Mouse (Mus musculus) spleen, adult 12 weeks (tissue): ENCODE results near the gene Doc2a.

Experiments
- DNase-seq: peaks from one replicate; pipeline ENCODE4 v3.0.0; 2022; ENCODE audit warnings: low spot score

Gene Doc2a

GRCm38 (mm10) chr7:126847116-126847420, at the start of gene Doc2a:
Doc2a (plus strand) TSS chr7:126847416.
- DNase-seq: no peak

DNA sequence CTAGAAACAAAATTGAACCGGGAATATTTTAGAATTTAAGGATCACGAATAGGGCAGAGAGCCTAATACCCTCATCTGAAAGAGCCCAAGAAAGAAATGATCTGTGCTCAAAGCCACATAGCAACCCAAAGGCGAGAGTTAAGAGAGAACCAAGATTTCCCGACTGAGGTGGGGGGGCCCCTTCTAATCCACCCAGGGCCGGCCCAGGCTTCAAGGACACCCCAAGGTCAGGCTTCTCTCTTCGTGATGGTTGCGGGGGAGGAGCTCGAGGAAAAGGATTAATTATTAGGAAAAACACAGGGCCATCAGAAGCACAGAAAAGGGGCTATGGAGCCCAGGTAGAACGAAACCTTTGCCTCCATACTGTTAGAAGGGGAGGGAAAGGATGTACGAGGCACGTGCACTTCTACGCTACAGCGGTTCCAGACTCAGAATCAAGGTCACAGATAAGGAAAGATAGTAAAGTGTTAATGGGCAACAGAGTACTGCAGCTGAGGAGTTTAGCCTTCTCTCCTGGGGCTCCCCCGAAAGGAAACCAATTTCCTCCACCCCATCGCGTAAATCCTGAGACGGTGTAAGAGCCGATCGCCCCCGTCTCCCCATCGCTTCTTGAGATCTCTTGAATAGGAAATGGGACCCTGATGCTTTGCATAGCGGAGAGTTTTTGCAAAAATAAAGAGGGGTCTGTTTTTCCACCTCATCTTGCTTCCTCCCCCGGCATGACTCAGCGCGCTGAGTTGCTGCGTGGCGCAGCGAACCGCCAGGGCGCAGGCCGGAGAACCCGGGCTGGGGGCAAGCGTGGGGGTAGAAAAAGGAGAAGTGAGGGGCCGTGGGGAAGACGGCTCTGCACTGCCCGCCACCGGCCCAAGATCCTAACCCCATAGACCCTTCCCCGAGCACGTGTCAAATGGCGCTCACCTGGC, 48.8 kb upstream of the Doc2a start:
- peak; percentile 53 for DNase-seq

- DNase-seq: peak; percentile 85
Observed at GRCm38 (mm10) chr7:126799050-126799467, 48.2 kb upstream of the Doc2a start.

DNA sequence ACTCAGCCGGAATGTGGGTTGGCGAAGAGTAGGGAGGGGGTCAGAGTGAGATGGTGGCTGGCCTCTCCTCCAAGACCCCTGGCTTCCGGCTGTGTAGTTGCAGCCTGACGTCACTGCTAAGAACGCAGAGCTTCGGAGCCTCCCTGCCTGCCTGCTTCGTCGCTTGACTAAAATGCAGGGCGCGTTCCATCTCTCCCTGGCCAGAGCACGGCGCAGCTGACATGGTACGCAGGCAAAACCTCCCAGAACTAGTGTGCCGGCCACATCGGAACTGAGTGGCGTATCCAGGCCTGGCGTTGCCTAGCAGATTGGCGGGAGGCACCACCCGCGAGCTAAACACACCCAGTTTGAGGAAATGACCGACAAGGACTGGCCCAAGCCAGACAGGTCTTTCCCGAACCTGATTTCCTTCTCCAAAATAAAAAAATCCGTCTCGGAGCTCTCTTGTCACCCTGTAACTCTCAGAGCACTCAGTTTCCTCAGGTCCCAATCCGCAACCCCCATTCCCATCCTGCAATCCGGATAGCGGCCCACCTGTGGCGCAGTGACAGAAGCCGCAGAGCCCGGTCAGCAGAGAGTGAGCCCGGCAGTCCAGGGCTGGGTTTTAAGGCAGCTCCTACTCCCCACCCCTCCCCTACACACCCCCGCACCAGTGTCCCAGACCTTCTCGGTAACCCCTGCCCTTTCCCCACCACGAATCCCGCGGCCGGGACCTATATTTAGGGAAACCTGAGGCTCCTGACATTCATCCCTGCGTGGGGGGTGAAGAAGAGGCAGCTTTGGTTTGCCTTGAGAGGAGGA, 47.5 kb upstream of the Doc2a start:
- DNase-seq: peak; percentile 60

GRCm38 (mm10) chr7:126800269-126801056, 46.8 kb upstream of the Doc2a start:
- DNase-seq: no peak

- DNase-seq: no peak
Observed at GRCm38 (mm10) chr7:126801057-126801422, 46.2 kb upstream of the Doc2a start.

DNA sequence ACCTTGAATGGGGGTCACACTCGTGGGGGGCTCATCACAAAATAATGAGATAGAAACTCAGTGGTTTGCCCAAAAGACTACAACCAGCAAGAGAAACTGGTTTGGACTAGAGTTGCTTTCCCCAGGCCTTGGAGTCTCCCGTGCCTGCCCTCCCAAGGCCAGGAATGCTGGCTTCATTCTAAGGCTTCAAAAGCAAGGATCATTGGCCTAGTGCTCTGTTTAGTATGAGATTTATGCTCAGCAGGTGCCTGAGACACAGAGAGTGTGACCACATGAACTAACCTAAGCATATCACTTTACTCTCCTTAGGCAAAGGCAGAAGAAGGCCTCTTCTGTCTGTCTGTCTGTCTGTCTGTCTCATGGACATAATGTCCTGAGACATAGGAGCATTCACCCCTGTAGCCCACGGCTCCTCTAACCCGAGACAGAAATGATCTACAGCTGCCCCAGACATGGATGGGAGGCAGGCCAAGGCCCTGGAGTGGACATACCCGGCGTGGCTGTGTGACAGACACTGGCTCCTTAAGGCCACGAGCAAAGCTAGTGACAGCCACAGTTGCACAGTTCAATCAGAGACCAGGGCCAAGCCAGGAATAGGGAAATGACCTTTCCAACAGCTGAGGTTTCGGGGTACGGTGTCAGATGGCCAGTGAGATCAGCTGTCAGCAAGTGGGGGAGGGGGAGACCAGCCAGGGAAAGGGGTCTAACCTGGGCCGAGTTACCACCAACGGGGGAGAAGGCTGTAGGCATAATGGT, 44.9 kb upstream of the Doc2a start:
- no peak for DNase-seq

GRCm38 (mm10) chr7:126803181-126803580, 44.0 kb upstream of the Doc2a start:
- DNase-seq: no peak

- DNase-seq: no peak
Observed at GRCm38 (mm10) chr7:126803751-126804150, 43.5 kb upstream of the Doc2a start.

DNA sequence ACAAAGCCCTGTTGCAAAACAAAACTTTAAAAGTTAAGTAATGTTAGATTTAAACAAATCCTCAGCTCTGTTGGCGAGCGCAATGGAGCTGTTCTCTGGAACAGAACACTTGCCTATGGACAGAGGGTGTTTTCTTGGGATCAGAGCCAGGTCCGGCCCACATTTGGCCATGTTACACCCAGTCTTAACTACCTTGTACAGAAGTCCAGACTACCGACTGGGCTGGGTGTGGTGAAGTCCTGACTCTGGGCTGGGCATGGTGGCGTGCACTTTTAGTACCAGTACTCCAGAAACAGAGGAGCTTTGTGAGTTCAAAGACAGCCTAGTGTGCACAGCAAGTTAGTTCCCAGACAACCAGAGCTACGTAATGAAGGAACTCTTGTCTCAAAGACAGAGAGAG, 40.3 kb upstream of the Doc2a start:
- DNase-seq: no peak

DNA sequence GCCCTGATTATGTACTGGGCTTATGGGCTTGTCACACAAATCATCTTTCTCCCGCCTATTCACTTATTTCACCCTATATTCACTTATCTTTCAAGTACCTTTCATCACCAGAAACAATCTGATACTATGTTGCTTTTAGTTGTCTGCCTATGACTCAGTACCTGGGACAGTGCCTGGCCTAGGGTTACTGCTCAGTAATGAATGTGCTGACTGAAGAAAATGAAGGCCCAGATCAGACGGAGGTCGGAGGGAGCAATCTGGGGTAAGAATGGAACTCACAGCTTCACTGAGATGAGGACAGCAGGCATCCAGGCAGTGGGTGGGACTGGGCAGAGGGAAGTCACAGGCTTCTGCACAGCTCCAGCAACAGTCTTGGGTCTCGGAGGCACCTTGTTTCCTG, 39.8 kb upstream of the Doc2a start:
- no peak for DNase-seq

GRCm38 (mm10) chr7:126808703-126809455, 38.3 kb upstream of the Doc2a start:
- DNase-seq: peak; percentile 72

DNA sequence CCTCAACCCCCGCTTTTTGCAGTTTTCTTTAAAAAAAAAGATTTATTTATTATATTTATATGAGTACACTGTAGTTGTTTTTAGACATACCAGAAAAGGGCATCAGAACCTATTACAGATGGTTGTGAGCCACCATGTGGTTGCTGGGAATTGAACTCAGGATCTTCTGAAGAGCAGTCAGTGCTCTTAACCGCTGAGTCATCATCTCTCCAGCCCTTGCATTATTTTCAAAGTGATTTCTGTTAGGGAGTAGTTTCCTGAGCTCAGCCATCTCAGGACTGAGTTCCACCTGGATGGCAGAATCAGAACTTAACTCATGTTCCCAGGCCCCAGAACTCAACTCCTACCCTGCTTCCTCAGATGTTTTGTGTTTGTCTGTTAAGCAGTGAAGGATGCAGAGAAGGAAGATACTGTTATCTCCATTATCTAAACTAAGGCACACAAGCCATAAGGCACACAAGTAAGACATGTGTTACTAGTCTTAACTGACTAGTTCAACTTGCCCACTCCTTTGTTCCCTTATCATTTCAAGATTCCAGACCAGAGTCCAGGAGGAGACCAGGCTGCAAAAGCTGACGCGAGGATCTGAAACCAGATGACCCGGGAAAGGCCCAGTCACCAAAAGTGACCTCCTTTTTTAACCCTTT, 37.4 kb upstream of the Doc2a start:
- DNase-seq: no peak

- DNase-seq: no peak
Observed at GRCm38 (mm10) chr7:126815726-126816222, 31.4 kb upstream of the Doc2a start.

- no peak for DNase-seq
Observed at GRCm38 (mm10) chr7:126816494-126816893, 30.7 kb upstream of the Doc2a start.

- no peak for DNase-seq
Observed at GRCm38 (mm10) chr7:126817595-126817994, 29.6 kb upstream of the Doc2a start.

DNA sequence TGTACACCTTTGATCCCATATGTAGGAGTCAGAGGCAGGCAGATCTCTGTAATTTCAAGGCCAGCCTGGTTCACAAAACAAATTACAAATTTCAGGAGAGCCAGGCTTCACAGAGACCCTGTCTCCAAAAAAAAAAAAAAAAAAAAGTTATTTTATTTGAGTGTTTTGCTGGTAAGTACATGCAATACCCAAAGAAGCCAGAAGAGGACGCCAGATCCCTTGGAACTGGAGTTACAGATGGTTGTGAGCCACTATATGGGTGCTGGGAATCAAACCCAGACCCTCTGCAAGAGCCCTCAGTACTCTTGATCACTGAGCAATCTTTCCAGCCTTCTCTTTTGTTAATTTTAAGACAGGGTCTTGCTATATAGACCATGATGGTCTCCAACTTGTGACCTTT, 28.4 kb upstream of the Doc2a start:
- DNase-seq: no peak

DNA sequence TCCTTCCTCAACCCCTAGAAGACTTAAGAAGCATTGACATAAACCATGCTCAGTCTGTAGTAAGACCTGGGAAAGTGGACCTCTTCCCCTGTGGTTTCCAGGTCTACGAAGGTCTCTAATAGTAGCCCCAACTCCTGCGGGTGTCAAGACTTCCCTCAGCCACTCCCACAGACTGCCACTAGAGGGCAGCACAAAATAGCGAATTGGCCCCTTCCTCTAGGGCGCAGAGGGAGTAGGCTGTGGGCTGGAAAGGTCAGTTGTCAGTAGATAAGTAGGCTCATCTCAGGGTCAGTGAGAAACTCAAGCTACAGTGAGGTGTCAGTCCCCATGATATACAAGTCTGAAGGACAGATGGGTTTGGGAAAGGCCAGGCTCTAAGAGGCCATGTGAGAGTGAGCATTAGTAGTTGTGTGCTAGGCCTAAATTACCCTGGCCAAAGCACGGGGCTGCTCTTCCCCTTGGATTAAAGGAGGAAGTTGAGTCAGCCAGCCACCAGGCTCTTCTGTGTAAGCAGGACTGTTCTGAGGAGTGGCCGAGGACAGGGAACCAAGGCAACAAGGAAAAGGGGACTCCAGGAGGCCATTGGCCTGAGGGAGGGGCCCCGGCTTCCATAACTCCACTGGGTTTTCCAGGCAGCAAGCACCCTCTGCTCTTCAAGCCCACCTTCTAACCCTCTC, 25.2 kb upstream of the Doc2a start:
- DNase-seq: peak; percentile 63

DNA sequence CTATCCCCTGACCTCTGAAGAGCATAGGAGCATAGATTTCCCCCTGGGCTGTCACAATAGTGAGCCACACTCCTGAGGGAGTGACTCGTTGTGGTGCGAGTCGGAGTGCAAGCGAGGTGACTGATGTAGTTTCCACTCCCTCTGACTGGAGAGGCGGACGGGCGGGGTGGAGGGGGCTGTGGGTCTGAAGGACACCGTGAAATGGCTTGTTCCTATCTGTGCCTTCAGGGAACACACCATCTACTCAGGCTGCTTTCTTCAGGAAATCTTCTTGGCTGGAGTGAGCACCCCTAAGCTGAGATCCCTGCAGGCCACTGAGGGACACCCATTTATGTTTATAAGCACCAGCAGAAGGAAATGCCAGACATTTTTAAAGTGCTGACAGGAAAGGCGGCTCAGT, 24.5 kb upstream of the Doc2a start:
- no peak for DNase-seq
